Mouse (Mus musculus) midbrain, embryonic 16.5 days (tissue): Measurements from ENCODE around the gene Prdx5. TPM values are rescaled to one million over a fixed set of nuclear protein-coding genes. Genes with fewer than 3 reads are reported as not detected.

ENCODE experiments used
- ATAC-seq: fragments of 200-750 bp; cut with Nextera tagmentation; 2 replicates; pipeline ENCODE4 v1.8.0; 2017; ENCODE audit warnings: moderate TSS enrichment
- H3K27ac ChIP-seq: fragments of 300-500 bp; sonication (generic); 2 replicates; pipeline ENCODE4 v1.5.1; 2014; ENCODE audit warnings: mild to moderate bottlenecking, low read length, mixed read lengths
- H3K27me3 ChIP-seq: fragments of 300-500 bp; sonication (generic); 2 replicates; pipeline ENCODE4 v1.6.1; 2014; ENCODE audit warnings: low read depth, low read length, mixed read lengths; ENCODE audit not compliant: control insufficient read depth, insufficient read depth
- H3K36me3 ChIP-seq: fragments of 300-500 bp; sonication (generic); 2 replicates; pipeline ENCODE4 v1.6.1; 2014; ENCODE audit warnings: mild to moderate bottlenecking, low read length, moderate library complexity, mixed read lengths; ENCODE audit not compliant: control insufficient read depth, insufficient read depth
- H3K4me1 ChIP-seq: fragments of 300-500 bp; sonication (generic); 2 replicates; pipeline ENCODE4 v1.6.1; 2014; ENCODE audit warnings: mild to moderate bottlenecking, low read length, mixed read lengths; ENCODE audit not compliant: control insufficient read depth, insufficient read depth
- H3K4me2 ChIP-seq: fragments of 300-500 bp; sonication (generic); 2 replicates; pipeline ENCODE4 v1.6.1; 2014; ENCODE audit warnings: mild to moderate bottlenecking, low read length, mixed read lengths
- H3K4me3 ChIP-seq: fragments of 300-500 bp; sonication (generic); 2 replicates; pipeline ENCODE4 v1.5.1; 2014; ENCODE audit warnings: low read depth, mild to moderate bottlenecking, low read length, moderate library complexity, mixed read lengths
- H3K9ac ChIP-seq: fragments of 300-500 bp; sonication (generic); 2 replicates; pipeline ENCODE4 v1.6.1; 2014; ENCODE audit warnings: low read depth, low read length, mixed read lengths
- H3K9me3 ChIP-seq: fragments of 300-500 bp; sonication (generic); replicated peaks from 2 replicates; pipeline ENCODE4 v1.6.1; 2014; ENCODE audit warnings: mild to moderate bottlenecking, low read length, mixed read lengths; ENCODE audit not compliant: control insufficient read depth, poor library complexity, severe bottlenecking
- whole genome bisulfite sequencing: fragments of 180-500 bp; shearing (Covaris S2); extraction: QIAGEN DNeasy Blood & Tissue Kit; methylation state at CpG from one replicate; pipeline ENCODE4 v1.1.7; 2014; 5-methylcytosine and 5-hydroxymethylcytosine counted together
- polyA plus RNA-seq: library from polyadenylated mRNA; unstranded; fragments of >200 nt; fragmentation: Nextera tagmentation; extraction: Ambion mirVana; gene quantifications from 2 replicates; pipeline ENCODE4 v1.2.1, GENCODE M21; 2015

Prdx5 gene
- polyA plus RNA-seq, 1 experiment from 2014 or later, result 382 TPM

DNA sequence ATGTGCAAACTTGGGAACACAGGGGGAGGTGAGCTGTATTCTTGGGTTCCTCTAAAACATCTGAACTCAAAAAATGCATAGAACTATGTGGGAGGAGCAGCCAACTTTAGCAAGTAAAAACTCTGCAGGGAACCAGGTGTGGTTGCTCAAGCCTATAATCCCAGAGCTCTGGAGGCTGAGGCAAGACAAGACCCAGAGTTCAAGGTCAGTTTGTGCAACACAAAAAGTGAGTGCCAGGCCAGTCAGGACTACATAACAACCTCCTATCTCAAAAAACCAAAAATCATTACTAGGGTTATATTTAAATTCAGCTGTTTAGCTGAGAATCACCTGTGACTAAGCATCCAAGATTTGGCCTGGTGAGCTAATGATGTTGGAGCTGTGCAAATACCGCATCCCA lies 22.1 kb upstream of the Prdx5 start:
- H3K4me2 ChIP-seq, result no peak overlapping the region
- H3K9ac ChIP-seq, result no peak overlapping the region
- ATAC-seq, result no peak
- no peaks in the 10 kb centered on the region for H3K9me3 ChIP-seq
- no peak overlapping the region for H3K27ac ChIP-seq
- H3K27me3 ChIP-seq, result peaks cover 65% of the 10 kb centered on the region
- no peak overlapping the region for H3K4me3 ChIP-seq
- peaks cover 10% of the 10 kb centered on the region for H3K4me1 ChIP-seq
- 29% methylated on average over 1 of the region's 1 CpGs for WGBS
- H3K36me3 ChIP-seq, result no peaks in the 10 kb centered on the region

DNA sequence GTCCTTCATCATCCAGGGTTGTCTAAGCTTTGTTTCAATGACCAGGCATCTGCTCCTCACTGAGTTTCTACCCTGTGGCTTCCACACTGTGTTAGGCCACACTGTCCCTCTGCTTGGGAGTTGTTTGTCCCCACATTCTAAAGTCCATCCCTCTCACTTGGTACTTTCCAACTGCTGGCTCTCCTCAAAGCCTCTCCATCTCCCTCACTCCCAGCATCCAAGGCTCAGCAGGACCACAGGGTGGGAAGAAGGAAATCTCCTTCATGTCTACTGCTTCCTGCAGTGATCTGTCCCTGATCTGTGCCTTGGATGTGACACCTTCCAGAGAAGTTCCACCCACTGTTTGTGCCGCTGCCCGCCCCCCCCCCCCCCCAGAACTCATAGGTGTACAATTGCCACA lies 21.1 kb upstream of the Prdx5 start:
- peaks cover 72% of the 10 kb centered on the region for H3K27me3 ChIP-seq
- WGBS, result 4% methylated on average over 2 of the region's 2 CpGs
- H3K27ac ChIP-seq, result no peak overlapping the region
- no peak overlapping the region for H3K4me2 ChIP-seq
- no peaks in the 10 kb centered on the region for H3K9me3 ChIP-seq
- no peak overlapping the region for H3K9ac ChIP-seq
- ATAC-seq, result no peak
- H3K4me1 ChIP-seq, result peaks cover 10% of the 10 kb centered on the region
- no peaks in the 10 kb centered on the region for H3K36me3 ChIP-seq
- no peak overlapping the region for H3K4me3 ChIP-seq

DNA sequence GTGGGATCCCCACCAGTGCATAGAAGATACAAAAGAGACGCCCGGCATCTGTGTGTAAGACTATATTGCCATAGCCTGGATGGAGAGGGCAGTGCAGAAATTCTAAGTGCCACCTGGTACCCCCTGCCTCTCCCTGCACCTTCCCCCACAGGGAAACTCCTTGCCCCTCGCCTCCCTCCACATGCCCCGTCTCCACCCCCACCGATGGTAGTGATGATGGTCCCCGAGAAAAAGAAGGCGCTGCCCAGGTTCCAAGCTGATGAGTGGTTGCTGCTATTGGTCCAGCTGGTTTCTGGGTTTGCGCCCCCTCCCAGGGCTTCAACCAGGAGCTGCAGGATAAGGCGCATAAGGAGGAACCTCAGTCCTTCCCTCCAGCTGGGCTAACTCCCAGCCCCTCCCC lies 18.2 kb upstream of the Prdx5 start:
- Histone ChIP-seq H3K9me3 (no peaks in the 10 kb centered on the region), H3K4me1 (no peaks in the 10 kb centered on the region), H3K4me2 (no peak overlapping the region), H3K27ac (no peak overlapping the region), H3K9ac (no peak overlapping the region), H3K36me3 (no peaks in the 10 kb centered on the region), H3K27me3 (peaks cover 77% of the 10 kb centered on the region), H3K4me3 (no peak overlapping the region)
- WGBS, result 14% methylated on average over 9 of the region's 9 CpGs
- no peak for ATAC-seq

DNA sequence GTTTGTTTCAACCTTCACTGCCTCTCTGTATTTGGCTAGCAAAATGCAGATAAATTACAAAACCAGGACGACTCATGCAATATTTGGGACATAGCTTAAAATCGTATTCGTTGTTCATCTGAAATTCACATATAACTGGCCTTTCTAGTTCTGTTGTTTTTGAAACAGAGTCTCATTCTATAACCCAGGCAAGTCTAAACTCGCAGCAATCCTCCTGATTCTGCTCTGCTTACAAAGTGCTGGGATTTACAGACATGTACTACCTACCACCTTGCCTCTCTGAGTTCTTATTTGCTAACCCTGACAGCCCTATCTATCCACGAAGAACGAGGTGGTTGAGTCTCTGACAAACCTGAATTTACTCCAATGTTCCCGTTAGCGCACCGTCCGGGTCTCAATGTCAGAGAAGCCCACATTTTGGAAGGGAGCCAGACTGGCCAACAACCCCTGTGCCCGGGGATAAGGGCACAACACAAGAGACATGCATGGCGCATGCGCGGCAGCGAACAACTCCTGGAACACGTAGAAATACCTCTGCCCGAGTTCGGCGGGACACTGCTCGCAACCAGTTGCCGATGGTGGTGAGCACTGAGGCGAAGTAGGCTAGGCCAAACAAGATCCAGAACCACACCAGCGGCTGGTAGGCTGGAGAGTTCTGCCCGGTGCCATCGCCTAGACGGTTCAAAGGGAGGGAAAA lies 16.8 kb upstream of the Prdx5 start:
- ATAC-seq, result no peak
- WGBS, result 10% methylated on average over 26 of the region's 26 CpGs

DNA sequence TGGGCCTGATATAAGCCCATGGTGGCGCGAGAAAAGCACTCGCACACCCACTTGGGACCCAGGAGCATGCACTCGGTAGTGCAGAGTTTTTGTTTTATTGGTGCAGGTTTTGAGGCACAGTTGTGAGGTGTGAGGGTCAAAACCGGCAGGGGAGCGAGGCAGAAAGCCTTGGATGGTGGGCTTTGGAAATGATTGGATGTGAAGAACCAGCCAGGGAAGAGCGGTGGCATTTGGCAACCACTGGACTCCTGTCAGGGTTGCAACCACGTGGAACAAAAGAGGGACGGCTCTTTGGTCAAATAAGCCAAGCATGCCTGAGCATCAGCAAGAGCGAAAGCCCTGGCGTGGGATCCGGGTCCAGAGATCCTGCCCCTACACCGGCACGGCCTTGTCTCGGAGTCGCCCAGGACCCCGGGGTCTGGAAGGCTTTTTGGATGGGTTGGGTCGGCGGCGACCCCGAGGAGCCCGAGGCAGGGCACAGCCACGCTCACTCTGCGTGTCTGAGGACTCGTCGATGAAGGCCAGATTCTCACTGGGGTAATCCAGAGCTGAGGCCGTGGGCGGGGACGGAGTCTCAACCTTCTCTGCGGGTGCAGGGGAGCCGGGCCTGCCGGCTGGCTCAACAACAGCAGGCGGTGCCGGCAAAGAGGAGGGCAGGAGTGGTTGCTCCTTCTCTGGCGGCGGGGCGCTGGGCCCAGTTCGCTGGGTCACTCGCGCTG lies 15.9 kb upstream of the Prdx5 start:
- H3K4me1 ChIP-seq, result peaks cover 8% of the 10 kb centered on the region
- no peak overlapping the region for H3K4me3 ChIP-seq
- H3K27me3 ChIP-seq, result peaks cover 58% of the 10 kb centered on the region
- no peak for ATAC-seq
- 7% methylated on average over 40 of the region's 40 CpGs for WGBS
- no peaks in the 10 kb centered on the region for H3K9me3 ChIP-seq
- no peak overlapping the region for H3K9ac ChIP-seq
- no peaks in the 10 kb centered on the region for H3K36me3 ChIP-seq
- no peak overlapping the region for H3K27ac ChIP-seq
- H3K4me2 ChIP-seq, result no peak overlapping the region

More for the DNA sequence above, 16.8 kb upstream of the Prdx5 start:
- Histone ChIP-seq H3K9me3 (no peaks in the 10 kb centered on the region), H3K4me2 (peak overlapping the region; percentile 41), H3K27me3 (peaks cover 66% of the 10 kb centered on the region), H3K9ac (no peak overlapping the region), H3K36me3 (no peaks in the 10 kb centered on the region), H3K4me3 (peak overlapping the region; percentile 17; the same call in 1 of the 2 replicates), H3K4me1 (peaks cover 6% of the 10 kb centered on the region; the same call in 1 of the 2 replicates), H3K27ac (no peak overlapping the region)

DNA sequence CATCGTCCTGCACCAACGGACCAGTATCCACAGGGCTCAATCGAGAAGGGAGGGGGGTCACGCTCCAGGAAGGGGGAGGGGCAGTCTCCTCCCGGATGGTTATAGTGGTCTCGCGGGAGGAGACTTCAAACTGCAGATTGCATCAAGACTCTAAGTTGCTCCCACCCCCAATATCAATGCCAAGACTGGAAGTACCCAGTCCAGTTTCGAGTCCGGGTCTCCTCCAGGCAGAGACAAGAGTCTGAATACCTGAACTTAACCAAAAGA lies 15.3 kb upstream of the Prdx5 start, which contains the start of gene Catsperz:
Gene Catsperz, minus strand, starts transcription at position 74 of the 267 bp plus-strand sequence.
- H3K27ac ChIP-seq, result no peak within 1 kb of the TSS
- no peak within 1 kb of the TSS; the same call in 1 of the 2 replicates for H3K4me2 ChIP-seq

DNA sequence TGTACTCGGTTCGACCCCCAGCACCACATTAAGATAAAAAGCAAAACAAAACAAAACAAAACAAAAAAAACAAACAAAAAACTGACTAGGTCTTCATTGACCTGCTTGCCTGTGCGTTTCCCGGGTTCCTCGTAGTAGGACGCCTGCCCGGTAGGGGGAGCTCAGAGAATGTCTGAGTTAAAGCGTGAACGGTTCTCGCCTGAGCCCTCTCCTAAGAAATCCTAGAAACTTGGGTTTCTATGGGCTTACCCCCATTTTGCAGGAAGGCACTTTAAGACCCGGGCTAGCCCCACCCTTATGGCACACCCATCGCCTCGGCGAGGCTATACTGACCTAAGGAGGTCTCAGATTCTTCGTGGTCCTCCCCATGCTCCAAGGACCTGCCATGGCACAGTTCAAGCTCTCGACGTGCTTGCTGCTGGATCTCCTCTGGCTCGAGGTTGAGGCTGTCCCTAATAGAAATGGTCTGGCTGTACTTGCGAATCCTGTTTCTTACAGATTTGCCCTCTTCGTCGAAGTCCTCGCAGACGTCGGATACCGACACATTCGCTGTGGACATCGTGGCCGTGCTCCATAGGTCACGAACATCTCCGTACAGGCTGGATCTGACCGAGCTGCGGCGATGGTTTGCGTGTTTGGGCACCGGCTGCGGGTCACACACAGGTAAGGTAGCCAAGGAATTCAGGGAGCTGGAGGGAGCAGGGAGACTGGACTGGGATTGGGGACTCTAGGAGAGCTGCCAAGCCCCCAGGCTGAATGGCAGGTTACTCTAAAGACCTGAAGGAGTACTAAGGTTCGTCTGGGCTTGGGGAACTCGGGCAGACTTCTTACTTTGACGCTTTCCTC lies 14.8 kb upstream of the Prdx5 start:
- Histone ChIP-seq H3K4me2 (no peak overlapping the region; the same call in 1 of the 2 replicates), H3K9me3 (no peaks in the 10 kb centered on the region), H3K36me3 (no peaks in the 10 kb centered on the region), H3K4me1 (peaks cover 19% of the 10 kb centered on the region), H3K4me3 (no peak overlapping the region), H3K9ac (no peak overlapping the region), H3K27me3 (peaks cover 54% of the 10 kb centered on the region), H3K27ac (no peak overlapping the region)
- 4% methylated on average over 39 of the region's 39 CpGs for WGBS
- no peak for ATAC-seq

More for the DNA sequence above, 15.3 kb upstream of the Prdx5 start, which contains the start of gene Catsperz:
- Histone ChIP-seq H3K36me3 (no peaks in the 10 kb centered on the region), H3K4me3 (no peak within 1 kb of the TSS), H3K27me3 (peaks cover 58% of the 10 kb centered on the region), H3K9ac (no peak within 1 kb of the TSS), H3K4me1 (peaks cover 14% of the 10 kb centered on the region), H3K9me3 (no peaks in the 10 kb centered on the region)
- WGBS, result 5% methylated on average over 9 of the region's 9 CpGs
- ATAC-seq, result no peak

DNA sequence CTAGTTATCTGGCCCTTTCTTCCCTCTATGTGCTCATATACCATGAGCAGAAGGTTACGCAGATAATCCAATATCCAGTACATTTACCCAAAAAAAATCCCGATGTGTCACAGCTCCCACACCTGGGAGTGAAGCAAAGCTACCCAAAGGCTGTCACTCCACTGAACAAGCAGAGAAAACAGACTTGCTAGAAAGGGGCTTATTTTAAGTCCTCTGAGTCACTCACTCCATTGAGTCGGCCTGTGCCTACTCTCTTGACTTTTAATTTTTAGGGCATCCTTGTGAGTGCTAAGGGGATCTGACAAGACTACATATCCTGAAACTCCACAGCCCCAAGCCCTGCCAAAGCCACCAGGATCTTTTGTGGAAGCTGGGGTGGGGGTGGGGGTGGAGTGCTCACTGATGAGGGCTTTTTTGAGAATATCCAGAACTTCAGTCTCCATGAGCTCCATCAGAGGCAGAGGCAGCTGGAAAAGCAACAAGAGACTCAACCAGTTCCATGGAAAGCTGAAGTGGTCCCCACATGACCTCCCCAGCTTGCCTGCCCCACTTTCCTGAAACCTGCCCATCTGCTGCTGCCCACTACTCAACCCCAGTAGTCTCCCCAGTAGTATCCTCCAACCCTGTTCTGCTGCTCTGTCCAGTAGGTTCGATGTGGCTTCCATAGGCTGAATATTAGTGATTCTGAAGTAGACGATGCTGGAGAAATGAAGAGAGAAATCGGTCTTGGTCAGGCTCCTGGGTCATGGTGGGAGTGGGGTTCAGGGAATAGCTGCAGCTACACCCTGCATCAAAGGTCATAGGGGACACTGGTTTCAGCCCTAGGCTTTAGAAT lies 13.2 kb upstream of the Prdx5 start:
- Histone ChIP-seq H3K36me3 (no peaks in the 10 kb centered on the region), H3K27ac (no peak overlapping the region), H3K4me2 (peak overlapping the region; percentile 90), H3K9me3 (no peaks in the 10 kb centered on the region), H3K27me3 (peaks cover 47% of the 10 kb centered on the region), H3K9ac (no peak overlapping the region), H3K4me3 (peak overlapping the region; percentile 69), H3K4me1 (peaks cover 20% of the 10 kb centered on the region)
- ATAC-seq, result no peak
- 68% methylated on average over 6 of the region's 6 CpGs for WGBS
